Mouse (Mus musculus): ENCODE data around the gene Cadm1. TPM values are rescaled to one million over a fixed set of nuclear protein-coding genes. Genes with fewer than 3 reads are reported as not detected.

Gene Cadm1
- polyA plus RNA-seq (2016; fragmentation: Nextera tagmentation; extraction: Ambion mirVana): 81.6 and 89.9 TPM in 2 replicates

GRCm38 (mm10) chr9:47529602-47530450 is at the start of gene Cadm1:
Cadm1 (plus strand) TSS chr9:47530173.
- peak within 1 kb of the TSS; percentile 96 for H3K27ac ChIP-seq (replicated peaks)
- H3K9me3 ChIP-seq (replicated peaks): no peaks in the 10 kb centered on the region
- no peaks in the 10 kb centered on the region for H3K36me3 ChIP-seq
- DNase-seq (ENCODE audit: low spot score): peak; percentile 99
- under 1% methylated on average over 72 of the region's 72 CpGs for WGBS
- H3K27me3 ChIP-seq (ENCODE audit: low read depth, poor library complexity, severe bottlenecking): peaks cover 23% of the 10 kb centered on the region
- peaks cover 43% of the 10 kb centered on the region for H3K4me1 ChIP-seq
- H3K4me3 ChIP-seq: peak within 1 kb of the TSS; percentile 88

GRCm38 (mm10) chr9:47484506-47484905 is 45.5 kb upstream of the Cadm1 start:
- no peaks in the 10 kb centered on the region for H3K4me1 ChIP-seq
- H3K9me3 ChIP-seq (replicated peaks): no peaks in the 10 kb centered on the region
- DNase-seq (ENCODE audit: low spot score): no peak
- no peaks in the 10 kb centered on the region for H3K27me3 ChIP-seq (ENCODE audit: low read depth, poor library complexity, severe bottlenecking)
- no peak overlapping the region for H3K27ac ChIP-seq (replicated peaks)
- no peak overlapping the region for H3K4me3 ChIP-seq
- 87% methylated on average over 5 of the region's 5 CpGs for WGBS
- H3K36me3 ChIP-seq: no peaks in the 10 kb centered on the region

- Histone ChIP-seq H3K36me3 (no peaks in the 10 kb centered on the region), H3K9me3 (replicated peaks) (no peaks in the 10 kb centered on the region), H3K4me3 (no peak overlapping the region), H3K27ac (replicated peaks) (no peak overlapping the region), H3K4me1 (no peaks in the 10 kb centered on the region), H3K27me3 (ENCODE audit: low read depth, poor library complexity, severe bottlenecking) (no peaks in the 10 kb centered on the region)
- DNase-seq (ENCODE audit: low spot score): no peak
- 51% methylated on average over 4 of the region's 4 CpGs for WGBS
These were observed 44.8 kb upstream of the Cadm1 start for GRCm38 (mm10) chr9:47485186-47485585.

- DNase-seq (ENCODE audit: low spot score): no peak
- Histone ChIP-seq H3K36me3 (no peaks in the 10 kb centered on the region), H3K9me3 (replicated peaks) (no peaks in the 10 kb centered on the region), H3K4me3 (no peak overlapping the region), H3K27ac (replicated peaks) (no peak overlapping the region), H3K4me1 (peaks cover 11% of the 10 kb centered on the region), H3K27me3 (ENCODE audit: low read depth, poor library complexity, severe bottlenecking) (no peaks in the 10 kb centered on the region)
- 30% methylated on average over 3 of the region's 3 CpGs for WGBS
These were observed 30.2 kb upstream of the Cadm1 start for GRCm38 (mm10) chr9:47499761-47500160.

- peaks cover 7% of the 10 kb centered on the region for H3K4me1 ChIP-seq
- WGBS: 82% methylated on average over 13 of the region's 13 CpGs
- no peaks in the 10 kb centered on the region for H3K36me3 ChIP-seq
- H3K4me3 ChIP-seq: no peak overlapping the region
- H3K27me3 ChIP-seq (ENCODE audit: low read depth, poor library complexity, severe bottlenecking): no peaks in the 10 kb centered on the region
- no peak overlapping the region for H3K27ac ChIP-seq (replicated peaks)
- no peak for DNase-seq (ENCODE audit: low spot score)
- H3K9me3 ChIP-seq (replicated peaks): no peaks in the 10 kb centered on the region
These were observed 24.0 kb upstream of the Cadm1 start for GRCm38 (mm10) chr9:47505956-47506355.

GRCm38 (mm10) chr9:47506876-47507275 is 23.1 kb upstream of the Cadm1 start:
- no peak overlapping the region for H3K4me3 ChIP-seq
- H3K36me3 ChIP-seq: no peaks in the 10 kb centered on the region
- H3K4me1 ChIP-seq: peaks cover 7% of the 10 kb centered on the region
- no peak for DNase-seq (ENCODE audit: low spot score)
- H3K27me3 ChIP-seq (ENCODE audit: low read depth, poor library complexity, severe bottlenecking): no peaks in the 10 kb centered on the region
- H3K9me3 ChIP-seq (replicated peaks): no peaks in the 10 kb centered on the region
- 94% methylated on average over 17 of the region's 17 CpGs for WGBS
- H3K27ac ChIP-seq (replicated peaks): no peak overlapping the region

- Histone ChIP-seq H3K27me3 (ENCODE audit: low read depth, poor library complexity, severe bottlenecking) (no peaks in the 10 kb centered on the region), H3K4me3 (no peak overlapping the region), H3K9me3 (replicated peaks) (no peaks in the 10 kb centered on the region), H3K27ac (replicated peaks) (no peak overlapping the region), H3K4me1 (peaks cover 7% of the 10 kb centered on the region), H3K36me3 (no peaks in the 10 kb centered on the region)
- WGBS: 68% methylated on average over 3 of the region's 3 CpGs
- no peak for DNase-seq (ENCODE audit: low spot score)
These were observed 21.9 kb upstream of the Cadm1 start for GRCm38 (mm10) chr9:47508109-47508508.

GRCm38 (mm10) chr9:47512521-47512920 is 17.5 kb upstream of the Cadm1 start:
- Histone ChIP-seq H3K9me3 (replicated peaks) (no peaks in the 10 kb centered on the region), H3K36me3 (no peaks in the 10 kb centered on the region), H3K27ac (replicated peaks) (no peak overlapping the region), H3K4me1 (peaks cover 15% of the 10 kb centered on the region), H3K4me3 (no peak overlapping the region), H3K27me3 (ENCODE audit: low read depth, poor library complexity, severe bottlenecking) (peaks cover 19% of the 10 kb centered on the region)
- DNase-seq (ENCODE audit: low spot score): no peak
- 86% methylated on average over 3 of the region's 3 CpGs for WGBS

- DNase-seq (ENCODE audit: low spot score): no peak
- Histone ChIP-seq H3K27ac (replicated peaks) (no peak overlapping the region), H3K36me3 (no peaks in the 10 kb centered on the region), H3K27me3 (ENCODE audit: low read depth, poor library complexity, severe bottlenecking) (peaks cover 19% of the 10 kb centered on the region), H3K4me1 (peaks cover 7% of the 10 kb centered on the region), H3K4me3 (no peak overlapping the region), H3K9me3 (replicated peaks) (no peaks in the 10 kb centered on the region)
- WGBS: 15% methylated on average over 8 of the region's 8 CpGs
These were observed 15.7 kb upstream of the Cadm1 start for GRCm38 (mm10) chr9:47514318-47514717.

GRCm38 (mm10) chr9:47516238-47516637 is 13.7 kb upstream of the Cadm1 start:
- H3K27me3 ChIP-seq (ENCODE audit: low read depth, poor library complexity, severe bottlenecking): peaks cover 19% of the 10 kb centered on the region
- peaks cover 7% of the 10 kb centered on the region for H3K4me1 ChIP-seq
- no peak for DNase-seq (ENCODE audit: low spot score)
- 43% methylated on average over 4 of the region's 4 CpGs for WGBS
- no peaks in the 10 kb centered on the region for H3K36me3 ChIP-seq
- H3K9me3 ChIP-seq (replicated peaks): no peaks in the 10 kb centered on the region
- H3K27ac ChIP-seq (replicated peaks): no peak overlapping the region
- no peak overlapping the region for H3K4me3 ChIP-seq

GRCm38 (mm10) chr9:47527290-47527689 is 2.7 kb upstream of the Cadm1 start:
- 96% methylated on average over 9 of the region's 9 CpGs for WGBS
- Histone ChIP-seq H3K4me1 (peaks cover 25% of the 10 kb centered on the region), H3K36me3 (no peaks in the 10 kb centered on the region), H3K4me3 (no peak overlapping the region), H3K27me3 (ENCODE audit: low read depth, poor library complexity, severe bottlenecking) (peaks cover 14% of the 10 kb centered on the region), H3K27ac (replicated peaks) (no peak overlapping the region), H3K9me3 (replicated peaks) (no peaks in the 10 kb centered on the region)
- DNase-seq (ENCODE audit: low spot score): no peak

GRCm38 (mm10) chr9:47527741-47528140 is 2.2 kb upstream of the Cadm1 start:
- Histone ChIP-seq H3K9me3 (replicated peaks) (no peaks in the 10 kb centered on the region), H3K36me3 (no peaks in the 10 kb centered on the region), H3K27me3 (ENCODE audit: low read depth, poor library complexity, severe bottlenecking) (peaks cover 14% of the 10 kb centered on the region), H3K4me1 (peaks cover 29% of the 10 kb centered on the region), H3K4me3 (no peak overlapping the region), H3K27ac (replicated peaks) (no peak overlapping the region)
- 84% methylated on average over 5 of the region's 5 CpGs for WGBS
- no peak for DNase-seq (ENCODE audit: low spot score)

- Histone ChIP-seq H3K36me3 (no peaks in the 10 kb centered on the region), H3K4me3 (peak overlapping the region; percentile 88), H3K27me3 (ENCODE audit: low read depth, poor library complexity, severe bottlenecking) (peaks cover 23% of the 10 kb centered on the region), H3K27ac (replicated peaks) (peak overlapping the region; percentile 96), H3K9me3 (replicated peaks) (no peaks in the 10 kb centered on the region), H3K4me1 (peaks cover 43% of the 10 kb centered on the region)
- peak; percentile 17 for DNase-seq (ENCODE audit: low spot score)
- WGBS: 3% methylated on average over 11 of the region's 11 CpGs
These were observed 791 bp upstream of the Cadm1 start for GRCm38 (mm10) chr9:47529182-47529581.

Measured in midbrain, embryonic 10.5 days (tissue).